Mouse (Mus musculus) brown adipose tissue, adult 24 weeks (tissue): ENCODE measurements at regions not wholly inside any gene's neighbourhood (a gene's known extent, or its start where the extent isn't known, plus 50 kb on each side); places are given as distances from the start of the nearest gene placed in this dataset.
A peak's percentile ranks its signal among the peaks of the same experiment; 100 is the strongest.

Experiments
- H3K27ac ChIP-seq: fragments of 200-500 bp; replicated peaks from 2 replicates; pipeline ENCODE4 v1.5.1; 2012; ENCODE audit warnings: low read depth, mild to moderate bottlenecking, low read length
- H3K4me1 ChIP-seq: fragments of 200-500 bp; 2 replicates; pipeline ENCODE4 v1.6.1; 2012; ENCODE audit warnings: low read length, mixed read lengths; ENCODE audit not compliant: control insufficient read depth, insufficient read depth, insufficient read length
- H3K4me3 ChIP-seq: fragments of 200-500 bp; 2 replicates; pipeline ENCODE4 v1.5.1; 2012; ENCODE audit warnings: low read depth, mild to moderate bottlenecking, low read length, moderate library complexity; ENCODE audit not compliant: insufficient read depth

DNA sequence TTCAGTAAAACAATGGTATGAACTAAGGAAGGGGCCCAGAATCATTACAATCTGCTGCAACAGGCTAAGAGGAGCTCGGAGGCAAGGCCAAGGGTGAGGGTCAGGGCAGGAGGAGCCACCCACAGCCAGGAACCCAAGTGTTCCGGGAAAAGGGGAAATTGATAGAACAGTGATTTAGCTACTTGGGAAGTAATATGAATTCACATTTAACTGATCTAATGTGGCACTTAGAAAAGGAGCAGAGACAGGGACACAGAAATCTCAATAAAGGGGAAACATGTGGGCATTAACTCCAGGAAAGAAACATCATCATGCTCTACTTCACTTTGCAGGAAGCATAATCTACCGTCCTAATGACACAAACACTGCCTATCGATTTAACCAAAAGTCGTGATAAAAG lies 120.1 kb upstream of the Hs6st1 start:
- H3K4me3 ChIP-seq = no peak overlapping the region
- H3K4me1 ChIP-seq = no peaks in the 10 kb centered on the region
- no peak overlapping the region for H3K27ac ChIP-seq

DNA sequence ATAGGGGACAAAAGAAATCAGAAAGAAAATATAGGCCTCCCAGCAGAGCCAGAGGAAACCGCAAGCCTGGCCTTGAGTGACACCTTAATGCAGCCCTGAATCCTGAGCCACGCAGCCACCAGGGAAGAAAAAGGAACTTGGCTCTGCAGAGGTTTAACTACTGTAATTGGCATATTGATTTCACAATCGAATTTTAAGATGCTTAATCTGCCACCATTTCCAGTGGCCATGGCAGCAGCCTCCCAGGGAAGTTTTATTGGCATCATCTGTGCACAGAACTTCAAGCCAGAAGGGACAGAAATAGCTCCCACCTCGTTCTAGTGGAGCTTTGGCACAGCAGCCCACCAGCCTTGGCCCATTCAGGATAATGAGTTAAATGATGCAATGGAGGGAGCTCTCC lies 117.1 kb upstream of the Hs6st1 start:
- Histone ChIP-seq H3K4me1 (no peaks in the 10 kb centered on the region), H3K27ac (no peak overlapping the region)

DNA sequence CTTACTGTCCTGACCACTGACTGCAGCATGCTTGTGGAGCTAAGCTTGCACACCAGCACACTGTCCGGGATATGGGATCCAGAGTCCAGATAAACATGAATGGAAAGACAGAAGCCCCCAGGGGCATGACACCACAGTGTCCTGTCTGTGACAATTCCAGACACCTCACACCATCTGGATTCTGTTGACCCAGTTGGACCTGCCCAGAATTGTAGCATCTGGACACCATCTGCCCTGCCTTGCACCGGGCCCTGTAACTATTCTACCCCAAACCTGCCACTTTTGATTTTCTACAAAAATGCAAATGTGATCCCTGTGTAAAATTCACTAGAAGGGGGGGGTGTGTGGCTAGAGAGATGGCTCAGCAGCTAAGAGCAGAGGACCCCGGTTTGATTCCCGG lies 114.5 kb upstream of the Hs6st1 start:
- no peak overlapping the region for H3K27ac ChIP-seq
- H3K4me1 ChIP-seq = no peaks in the 10 kb centered on the region
- H3K4me3 ChIP-seq = no peak overlapping the region

More for the DNA sequence above, 117.1 kb upstream of the Hs6st1 start:
- H3K4me3 ChIP-seq = no peak overlapping the region

DNA sequence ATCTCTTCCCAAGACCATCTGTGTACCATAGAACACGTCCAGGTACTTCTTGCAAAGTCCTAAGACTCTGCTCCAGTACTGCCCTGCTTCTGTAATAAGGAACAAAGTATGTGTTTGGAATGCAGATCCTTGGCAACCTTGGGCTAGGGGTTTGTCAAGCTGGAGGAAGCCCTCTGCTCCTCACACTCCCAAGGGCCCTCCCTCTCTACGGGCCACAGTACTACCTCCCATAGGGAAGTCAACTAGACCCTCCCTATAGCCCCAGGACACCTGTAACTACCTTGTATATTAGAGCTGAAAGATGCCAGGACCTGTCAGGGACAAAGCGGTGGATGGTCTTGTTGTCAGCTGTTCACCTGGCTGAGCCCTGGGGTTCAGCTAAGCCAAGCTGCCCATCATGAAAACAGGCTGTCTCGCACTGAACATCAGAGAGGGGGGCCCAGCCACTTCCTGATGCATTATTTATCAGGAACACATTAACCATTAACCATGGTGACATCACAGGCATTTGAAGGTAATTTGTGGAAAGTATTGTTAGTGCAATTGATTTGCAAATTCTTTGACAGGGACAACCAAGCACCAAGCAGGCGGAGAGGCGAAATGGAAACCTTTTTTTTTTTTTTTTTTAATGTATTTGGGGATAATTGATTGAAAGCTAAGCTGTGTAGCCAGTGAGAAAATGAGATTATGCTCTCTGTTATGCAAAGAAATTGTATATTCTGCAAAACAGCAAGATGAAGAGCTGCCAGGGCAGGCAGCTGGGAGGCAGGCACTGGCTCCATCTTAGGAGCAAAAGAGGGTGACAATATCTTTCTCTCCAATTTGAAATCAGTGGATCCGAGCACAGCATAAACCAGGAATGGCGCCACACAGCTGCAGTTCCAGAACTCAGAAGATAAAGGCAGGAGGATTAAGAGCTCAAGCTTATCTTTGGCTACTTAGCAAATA lies 110.5 kb upstream of the Hs6st1 start:
- no peak overlapping the region for H3K27ac ChIP-seq
- no peaks in the 10 kb centered on the region for H3K4me1 ChIP-seq
- no peak overlapping the region for H3K4me3 ChIP-seq

DNA sequence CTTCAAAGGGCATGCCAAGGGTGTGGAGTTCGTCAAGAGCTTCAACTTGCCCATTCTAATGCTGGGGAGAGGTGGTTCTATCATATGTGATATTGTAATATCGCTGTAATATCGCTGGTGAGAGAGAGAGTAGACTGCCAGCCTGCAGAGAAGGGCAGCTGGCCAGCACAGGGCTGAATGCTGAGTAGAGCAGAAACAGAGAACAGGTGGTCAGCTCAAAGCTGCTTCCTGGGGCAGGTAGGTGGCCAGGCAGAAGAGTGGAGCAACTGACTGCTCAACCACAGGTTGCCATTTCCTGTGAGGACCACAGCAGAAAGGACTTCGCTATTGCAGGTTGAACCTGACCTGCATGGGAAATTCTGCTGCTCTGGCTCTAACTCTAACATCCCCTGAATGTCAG lies 108.5 kb upstream of the Hs6st1 start:
- H3K27ac ChIP-seq = no peak overlapping the region
- no peak overlapping the region for H3K4me3 ChIP-seq
- H3K4me1 ChIP-seq = no peaks in the 10 kb centered on the region

DNA sequence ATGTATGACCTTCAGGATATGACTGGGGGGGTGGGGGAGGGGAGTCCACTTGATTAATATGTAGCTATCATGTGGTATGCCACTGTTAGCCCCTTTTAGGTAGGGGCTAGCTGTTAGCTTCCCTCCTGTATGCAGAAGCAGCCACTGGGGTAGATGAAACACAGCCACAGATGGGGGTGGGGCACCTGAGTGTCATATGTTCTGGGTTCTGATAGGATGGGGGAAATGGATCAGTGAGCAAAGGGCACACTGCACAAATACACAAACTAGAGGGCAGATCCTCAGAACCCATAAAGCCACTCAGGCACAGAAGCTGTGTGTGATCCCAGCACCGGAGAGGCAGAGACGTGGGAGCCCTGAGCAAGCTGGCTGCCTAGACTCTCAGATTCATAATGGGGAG lies 107.4 kb upstream of the Hs6st1 start:
- Histone ChIP-seq H3K4me1 (no peaks in the 10 kb centered on the region), H3K4me3 (no peak overlapping the region), H3K27ac (no peak overlapping the region)

DNA sequence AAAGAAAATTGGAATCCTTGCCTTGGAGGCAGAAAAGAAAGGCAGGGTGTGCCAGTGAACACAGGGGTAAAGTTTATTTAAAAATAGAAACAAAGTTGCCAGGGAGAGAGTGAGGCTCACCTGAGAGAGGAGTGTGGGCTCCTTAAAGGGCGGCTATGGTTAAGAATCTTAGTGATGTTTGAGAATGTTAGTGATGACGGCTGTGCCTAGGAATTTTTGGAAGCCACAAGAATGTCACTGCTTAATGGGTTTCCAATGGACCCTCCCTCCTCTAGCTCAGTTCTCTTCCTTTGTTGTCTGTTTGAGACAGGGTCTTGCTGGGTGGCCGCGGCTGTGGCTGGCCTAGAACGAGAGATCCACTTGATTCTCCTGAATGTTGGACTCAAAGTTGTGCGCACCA lies 106.3 kb upstream of the Hs6st1 start:
- H3K27ac ChIP-seq = no peak overlapping the region
- H3K4me1 ChIP-seq = no peaks in the 10 kb centered on the region

DNA sequence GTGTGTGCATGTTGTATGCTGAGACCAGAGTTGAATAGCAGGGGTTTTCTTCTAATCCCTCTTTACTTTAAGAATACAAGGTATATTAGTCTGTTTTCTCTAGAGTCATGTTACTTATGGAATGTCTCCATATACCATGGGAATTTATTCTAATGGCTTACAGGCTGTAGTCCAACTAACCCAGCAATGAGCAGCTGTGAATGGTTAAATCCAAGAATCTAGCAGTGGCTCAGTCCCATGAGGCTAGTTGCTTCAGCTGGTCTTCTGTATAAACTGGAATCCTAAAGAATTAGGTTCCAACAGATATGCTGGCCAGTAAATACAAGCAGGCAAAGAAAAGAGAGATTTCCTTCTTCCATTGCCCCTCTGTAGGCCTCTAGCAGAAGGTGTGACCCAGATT lies 99.7 kb upstream of the Hs6st1 start:
- Histone ChIP-seq H3K4me1 (0 out of 2 replicates have a peak, but pooled peaks cover 2% of the 10 kb centered on the region), H3K27ac (no peak overlapping the region), H3K4me3 (no peak overlapping the region)

More for the DNA sequence above, 106.3 kb upstream of the Hs6st1 start:
- H3K4me3 ChIP-seq = no peak overlapping the region

DNA sequence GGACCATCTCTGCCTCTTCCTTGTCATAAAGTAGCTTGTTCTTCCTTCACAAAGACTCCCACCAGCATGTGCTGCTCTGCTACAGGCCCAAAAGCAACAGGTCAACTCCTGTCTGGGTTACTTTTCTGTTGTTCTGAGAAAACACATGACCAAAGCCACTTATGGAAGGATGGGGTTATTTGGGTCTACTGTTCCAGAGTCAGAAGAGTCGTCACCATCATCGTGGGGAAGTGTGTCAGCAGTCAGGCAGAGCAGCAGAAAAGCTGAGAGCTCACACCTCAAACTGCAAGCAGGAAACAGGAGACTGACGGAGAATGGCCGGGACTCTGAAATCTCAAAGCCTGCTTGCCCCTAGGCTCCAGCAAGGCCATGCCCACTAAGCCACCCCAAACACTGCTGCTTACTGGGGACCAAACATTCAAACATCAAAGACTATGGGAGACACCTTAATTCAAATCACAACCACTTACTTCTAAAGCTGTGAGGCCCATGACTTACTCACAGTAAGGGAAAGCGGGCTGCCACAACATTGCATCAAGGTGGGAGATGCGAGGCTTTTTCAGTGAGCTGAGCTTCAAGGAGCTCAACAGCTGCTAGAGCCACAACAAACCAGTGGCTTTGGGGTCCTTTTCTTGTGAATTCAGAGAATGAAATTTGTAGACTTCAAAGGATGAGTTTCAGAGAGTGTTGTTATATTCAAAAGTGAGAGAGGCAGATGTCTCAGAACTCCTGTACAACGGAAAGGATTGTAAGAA lies 96.6 kb upstream of the Hs6st1 start:
- H3K4me1 ChIP-seq = peaks cover 4% of the 10 kb centered on the region; the same call in 1 of the 2 replicates
- no peak overlapping the region for H3K27ac ChIP-seq
- H3K4me3 ChIP-seq = no peak overlapping the region

DNA sequence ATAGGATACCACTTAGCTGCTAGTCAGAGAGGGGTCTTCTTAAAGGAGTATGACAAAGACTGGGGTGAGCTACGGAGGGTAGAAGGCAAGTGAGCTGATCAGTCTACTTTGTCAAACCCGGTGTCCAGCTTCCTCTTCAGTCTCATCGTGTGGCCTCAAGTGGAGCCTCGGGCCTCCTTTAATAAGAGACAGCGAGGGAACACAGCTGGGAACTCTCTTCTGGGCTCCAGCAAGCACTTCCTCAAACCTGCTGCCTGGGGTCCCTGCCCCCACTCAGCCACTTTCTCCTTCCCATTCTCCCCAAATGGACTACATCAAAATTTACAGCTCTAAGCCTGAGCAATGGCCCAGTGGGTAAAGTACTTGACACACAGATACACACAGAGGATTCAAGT lies 96.0 kb upstream of the Hs6st1 start:
- no peak overlapping the region for H3K27ac ChIP-seq
- H3K4me3 ChIP-seq = no peak overlapping the region
- H3K4me1 ChIP-seq = peaks cover 4% of the 10 kb centered on the region; the same call in 1 of the 2 replicates

DNA sequence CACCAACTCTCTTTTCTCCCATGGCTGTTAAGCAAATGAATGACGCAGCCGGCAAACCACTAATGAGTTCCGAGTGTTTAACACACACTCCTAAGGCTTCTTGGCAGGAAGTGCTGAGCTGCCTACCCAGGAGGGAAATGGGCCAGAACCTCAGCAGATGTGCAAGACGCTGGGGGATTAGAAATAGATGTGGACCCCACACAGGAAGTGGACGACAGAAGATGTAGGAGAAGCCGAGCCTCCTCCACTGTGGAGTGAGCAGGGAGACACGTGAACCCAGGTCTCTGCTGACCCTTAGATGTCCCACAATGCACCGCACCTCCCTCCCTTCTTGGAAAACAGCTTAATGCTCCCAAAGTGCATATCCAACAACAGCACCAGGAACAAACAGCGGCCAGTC lies 94.8 kb upstream of the Hs6st1 start:
- no peak overlapping the region for H3K27ac ChIP-seq
- peaks cover 4% of the 10 kb centered on the region; the same call in 1 of the 2 replicates for H3K4me1 ChIP-seq
- peak overlapping the region; percentile 41 for H3K4me3 ChIP-seq

DNA sequence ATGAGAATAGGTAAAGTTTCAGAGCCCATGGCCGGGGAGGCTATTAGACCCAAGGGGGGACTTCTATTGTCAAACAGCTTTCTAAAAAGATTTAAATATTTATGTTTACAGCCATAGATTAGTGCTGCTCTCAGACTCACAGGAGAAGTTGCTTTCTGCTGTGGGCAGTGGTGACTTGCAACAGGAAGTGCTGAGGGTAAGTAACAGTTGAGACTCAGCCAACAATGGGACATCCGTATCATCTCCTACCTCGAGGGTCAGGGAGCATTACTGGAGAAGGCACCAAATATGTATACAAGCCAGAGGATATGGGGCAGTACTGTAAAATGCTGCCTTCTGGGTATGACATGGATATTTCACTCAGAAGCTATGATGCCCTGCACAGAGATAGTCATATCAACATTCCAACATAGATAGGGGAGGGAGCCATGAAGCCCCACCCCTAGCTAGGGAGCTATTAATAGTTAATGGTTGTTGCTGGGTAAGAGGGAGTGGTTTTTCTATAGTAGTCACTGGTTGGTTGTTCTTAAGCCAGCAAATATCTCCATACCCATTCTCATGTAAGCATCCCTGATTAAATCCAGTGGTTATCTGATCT lies 92.5 kb upstream of the Hs6st1 start:
- peaks cover 4% of the 10 kb centered on the region; the same call in 1 of the 2 replicates for H3K4me1 ChIP-seq
- no peak overlapping the region for H3K27ac ChIP-seq
- no peak overlapping the region for H3K4me3 ChIP-seq

DNA sequence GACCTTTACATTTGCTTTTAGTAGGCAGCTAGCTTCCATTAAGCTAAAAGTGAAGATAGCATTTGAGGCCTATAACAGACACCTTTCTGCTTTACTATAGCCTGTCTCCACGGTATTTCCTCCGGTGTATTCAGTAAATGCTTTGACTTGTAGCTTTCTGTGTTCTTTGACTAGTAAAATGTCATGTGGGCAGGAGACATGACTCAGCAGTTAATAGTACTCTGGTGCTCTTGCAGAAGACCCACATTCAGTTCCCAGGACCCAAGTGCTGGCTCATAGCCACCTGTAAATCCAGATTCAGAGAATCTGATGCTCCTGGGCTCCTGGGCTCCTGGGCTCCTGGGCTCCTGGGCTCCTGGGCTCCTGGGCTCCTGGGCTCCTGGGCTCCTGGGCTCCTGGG lies 91.7 kb upstream of the Hs6st1 start:
- no peak overlapping the region for H3K27ac ChIP-seq
- H3K4me3 ChIP-seq = no peak overlapping the region
- peaks cover 4% of the 10 kb centered on the region; the same call in 1 of the 2 replicates for H3K4me1 ChIP-seq

DNA sequence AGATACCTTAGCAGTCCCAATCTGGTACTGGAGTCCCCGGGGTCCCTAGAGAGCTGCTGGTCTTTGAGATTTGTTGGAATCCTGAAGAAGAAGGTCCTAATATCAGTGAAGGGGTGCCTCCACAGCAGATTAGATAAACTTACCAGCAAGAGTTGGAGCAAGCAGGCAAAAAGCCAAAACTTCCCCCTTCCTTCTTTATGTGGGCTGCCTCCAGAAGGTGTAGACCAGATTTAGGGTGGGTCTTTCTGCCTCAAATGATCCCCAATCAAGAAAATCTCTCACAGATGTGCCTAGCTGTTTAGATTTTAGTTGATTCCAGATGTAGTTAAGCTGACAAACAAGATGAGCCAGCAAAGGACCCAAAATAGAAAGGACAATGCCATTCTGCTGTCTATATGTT lies 90.1 kb upstream of the Hs6st1 start:
- no peak overlapping the region for H3K27ac ChIP-seq
- no peak overlapping the region for H3K4me3 ChIP-seq
- peaks cover 4% of the 10 kb centered on the region; the same call in 1 of the 2 replicates for H3K4me1 ChIP-seq

DNA sequence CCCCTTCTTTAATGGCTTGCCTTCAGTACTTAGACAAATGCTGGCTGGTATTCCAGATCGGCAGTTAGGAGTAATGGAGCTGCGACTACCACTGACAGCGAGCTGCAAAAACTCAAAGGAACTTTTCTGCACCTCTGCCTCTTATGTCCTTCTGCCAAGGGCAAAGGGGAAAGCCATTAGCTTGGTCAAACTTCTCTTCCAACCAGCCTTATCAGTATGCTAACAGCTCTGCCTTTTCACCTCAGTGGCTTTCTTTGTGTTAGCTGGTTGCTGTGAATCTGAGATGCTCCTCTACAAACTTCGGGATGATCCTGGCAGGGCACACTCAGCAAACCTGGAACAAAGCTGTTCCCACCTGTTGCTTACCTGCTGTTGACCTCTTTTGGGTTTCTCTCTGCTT lies 89.4 kb upstream of the Hs6st1 start:
- Histone ChIP-seq H3K4me1 (peaks cover 2% of the 10 kb centered on the region; the same call in 1 of the 2 replicates), H3K4me3 (no peak overlapping the region), H3K27ac (no peak overlapping the region)
